Mouse (Mus musculus) central nervous system, embryonic 11.5 days (tissue): ENCODE measurements around the gene Zmym3. TPM values are rescaled to one million over a fixed set of nuclear protein-coding genes. Genes with fewer than 3 reads are reported as not detected.

Source experiments
- polyA plus RNA-seq: library from polyadenylated mRNA; depleted of rRNA; stranded (reverse); fragments of >200 nt; gene quantifications from 2 replicates; pipeline ENCODE4 v1.2.3, GENCODE M21; 2012; rRNA removed

Gene Zmym3
- 74.0 and 88.4 TPM in 2 replicates for polyA plus RNA-seq

DNA sequence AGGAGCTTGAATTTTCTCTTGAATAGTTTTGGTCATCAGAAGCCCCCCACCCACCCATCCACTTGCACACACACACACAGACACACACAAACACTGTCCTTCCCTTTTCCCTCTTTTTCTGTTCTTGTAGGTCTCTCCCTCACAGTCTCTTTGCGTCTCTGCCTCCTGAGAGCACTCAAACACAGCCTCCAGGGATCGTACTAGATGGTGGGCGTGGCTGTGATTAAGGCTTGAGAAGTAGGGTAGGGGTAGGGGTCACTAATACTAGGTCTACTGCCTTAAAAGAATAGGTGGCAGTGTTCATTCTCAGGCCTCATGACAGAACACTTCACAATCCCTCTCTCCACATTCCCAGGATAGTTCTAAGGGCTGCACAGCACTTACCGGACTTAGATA lies at the start of gene Zmym3:
TSS of gene Zmym3 (minus strand) at position 150 of the 396 bp plus-strand sequence.

DNA sequence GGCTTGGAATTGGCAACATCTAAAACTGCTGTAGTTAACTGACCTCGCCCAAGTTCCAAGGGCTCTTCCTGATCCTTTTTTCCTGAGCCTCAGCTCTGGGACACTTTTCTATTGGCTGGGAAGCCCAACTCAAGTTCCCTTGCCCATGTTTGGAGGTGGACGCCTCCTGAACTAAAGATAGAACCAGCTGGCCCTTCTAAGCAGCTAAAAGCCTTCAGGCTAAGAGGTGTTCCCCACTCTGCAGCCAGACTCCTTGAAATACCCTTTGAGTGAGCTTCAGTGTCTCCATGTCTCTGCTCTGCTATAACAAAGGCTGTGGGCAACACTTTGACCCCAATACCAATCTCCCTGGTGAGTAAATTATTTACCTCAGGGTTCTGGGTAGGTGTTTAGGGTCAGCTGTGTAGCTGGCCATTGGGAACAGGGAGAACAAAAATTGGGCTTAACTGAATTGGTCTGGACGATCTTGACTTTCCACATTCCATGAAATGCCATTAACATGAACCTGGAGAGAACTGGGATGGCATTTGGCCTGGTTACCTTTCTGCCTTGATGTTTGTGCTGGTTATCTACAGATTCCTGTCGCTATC lies 28.3 kb upstream of the Zmym3 start, which contains the start of gene Itgb1bp2:
TSS of gene Itgb1bp2 (plus strand) at position 203 of the 590 bp plus-strand sequence.

DNA sequence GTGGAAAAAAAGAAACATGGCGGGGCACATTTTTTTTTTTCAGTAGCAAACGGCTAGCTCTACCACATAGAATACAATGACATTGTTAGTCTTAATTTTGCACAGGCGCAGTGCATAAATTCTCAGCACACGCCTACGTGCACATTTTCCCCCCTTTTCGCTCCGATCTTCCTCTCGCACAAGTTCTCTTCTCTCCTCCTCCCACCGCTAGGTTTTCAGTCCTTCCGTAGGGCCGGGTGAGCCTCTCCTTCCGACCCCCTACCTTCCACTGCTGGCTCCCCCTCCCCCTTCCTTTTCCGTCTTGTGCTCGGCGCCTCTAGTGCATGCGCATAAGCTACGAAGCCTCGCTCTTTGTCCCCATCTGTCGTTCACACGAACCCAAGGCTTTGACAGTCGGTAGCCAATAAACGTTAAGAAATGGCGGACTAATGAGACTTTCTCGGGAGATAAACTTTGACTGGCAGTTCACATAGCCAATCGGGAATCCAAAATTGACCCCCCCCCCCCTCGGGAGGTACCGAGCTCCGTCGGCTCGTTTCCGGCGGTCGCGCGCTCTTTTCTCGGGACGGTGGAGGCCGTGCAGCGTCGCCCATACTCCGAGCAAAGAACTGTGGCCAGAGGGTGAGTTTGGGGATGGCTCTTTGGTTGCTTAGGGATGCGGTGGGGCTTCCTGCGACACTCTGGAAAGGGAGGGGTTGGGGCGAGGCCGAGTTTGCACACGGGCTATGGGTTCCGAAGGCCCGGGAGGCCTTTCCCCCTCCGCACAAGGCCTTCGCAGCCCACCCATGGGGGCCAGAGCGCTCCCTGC lies 8.7 kb upstream of the Zmym3 start, which contains the start of gene Nono:
TSS of gene Nono (plus strand) at position 177 of the 808 bp plus-strand sequence.

DNA sequence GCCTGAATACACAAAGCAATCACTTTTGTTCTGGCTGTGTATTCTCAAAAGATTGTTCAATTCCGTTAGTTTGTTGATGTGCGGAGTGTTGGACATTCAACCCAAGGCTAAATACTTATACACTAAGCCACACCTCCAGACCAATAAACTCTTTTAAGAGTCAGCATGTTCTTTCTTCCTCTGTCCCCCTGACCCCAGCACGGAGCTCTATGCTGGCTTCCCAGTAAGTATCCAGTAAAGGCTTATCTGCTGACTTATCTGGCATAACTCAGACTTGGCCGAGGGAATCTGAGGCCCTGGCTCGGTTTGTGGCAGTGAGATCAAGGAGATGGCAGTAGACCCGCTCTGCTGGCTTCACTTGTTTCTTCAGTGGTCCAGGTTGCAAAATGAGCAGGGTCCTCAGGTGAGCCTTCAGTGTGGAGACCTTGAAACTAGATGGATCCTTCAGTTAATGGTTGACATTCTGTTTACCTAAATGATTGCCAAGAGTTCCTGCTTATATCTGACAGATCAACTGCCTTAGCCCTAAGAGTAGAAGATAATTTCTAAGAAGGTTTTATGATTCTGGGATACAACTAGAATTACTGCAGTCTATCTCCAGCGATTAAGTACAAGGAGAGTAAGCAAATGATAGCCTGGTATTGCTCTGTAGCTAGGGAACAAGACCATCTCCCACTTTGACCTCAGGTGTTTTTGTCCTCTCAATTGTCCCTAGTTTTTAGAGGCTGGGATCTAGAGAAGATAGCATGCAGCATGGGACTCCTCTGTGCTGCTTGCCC lies 44.3 kb downstream of the Zmym3 start, which contains the start of gene Gjb1:
TSS of gene Gjb1 (plus strand) at position 189 of the 779 bp plus-strand sequence.

Other genes starting within 250 kb of the Zmym3 start
- 47.3 and 76.2 TPM in 2 replicates for gene Snx12, start 198.3 kb downstream of the Zmym3 start, polyA plus RNA-seq
- gene Foxo4, start 166.3 kb downstream of the Zmym3 start, polyA plus RNA-seq = 24.3 and 27.0 TPM in 2 replicates
- not detected in 2 replicates for gene Gm614, start 156.9 kb downstream of the Zmym3 start, polyA plus RNA-seq
- 3.1 and 4.7 TPM in 2 replicates for gene Il2rg, start 152.6 kb downstream of the Zmym3 start, polyA plus RNA-seq
- not detected in 2 replicates for gene Gm20489, start 151.8 kb downstream of the Zmym3 start, polyA plus RNA-seq
- gene Med12, start 146.8 kb downstream of the Zmym3 start, polyA plus RNA-seq = 31.5 and 83.2 TPM in 2 replicates
- gene Nlgn3, start 121.7 kb downstream of the Zmym3 start, polyA plus RNA-seq = 13.9 and 14.3 TPM in 2 replicates
- 1.1 and 2.1 TPM in 2 replicates for gene Gjb1, start 44.5 kb downstream of the Zmym3 start, polyA plus RNA-seq
- gene Nono, start 8.5 kb upstream of the Zmym3 start, polyA plus RNA-seq = 734 and 739 TPM in 2 replicates
- 7.5 and 12.2 TPM in 2 replicates for gene Itgb1bp2, start 28.2 kb upstream of the Zmym3 start, polyA plus RNA-seq
- gene Taf1, start 111.9 kb upstream of the Zmym3 start, polyA plus RNA-seq = 52.4 and 111 TPM in 2 replicates
- gene Ogt, start 219.2 kb upstream of the Zmym3 start, polyA plus RNA-seq = 189 and 345 TPM in 2 replicates